In the genomic region with DNA sequence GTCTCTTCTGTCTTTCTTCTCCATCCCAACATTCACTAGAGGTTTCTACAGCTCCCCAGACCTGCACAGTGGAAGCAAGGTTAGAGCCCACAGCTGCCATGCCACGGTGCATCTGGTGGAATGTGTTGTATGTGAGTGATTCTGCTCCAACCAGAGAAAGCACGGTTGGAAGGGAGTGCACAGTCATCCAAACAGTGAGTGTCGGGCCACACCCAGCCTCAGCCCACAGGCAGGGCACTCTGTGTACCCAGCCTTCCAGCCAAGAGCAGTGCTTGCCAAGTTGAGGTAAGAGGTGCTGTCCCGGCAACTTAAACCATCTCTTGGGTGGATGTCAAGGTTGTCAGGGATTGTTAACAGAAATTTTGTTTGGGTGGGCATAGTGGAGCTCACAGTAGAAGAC, we compare ENCODE assay signal across 14 mouse cellular contexts. TPM values are rescaled to one million over a fixed set of nuclear protein-coding genes. Genes with fewer than 3 reads are reported as not detected.
DNase-seq lines count a peak whose midpoint lies in the region; ATAC-seq lines count a peak whose summit lies in the region.
"Had no signal": no experiment of that assay in that cellular context is flagged by ENCODE, and none has a peak within 500 bp of the region (broad histone marks: within the 10 kb centered on the region; RNA-seq: fewer than 3 reads in every experiment).

No protein-coding gene starts in this region.

- no peaks in the 10 kb centered on the region; the same call in 1 of the 2 replicates for H3K4me1 ChIP-seq in midbrain, embryonic 10.5 days
- H3K4me1 ChIP-seq: embryonic facial prominence, embryonic 15.5 days had no signal

- no peaks in the 10 kb centered on the region for H3K27me3 ChIP-seq in midbrain, embryonic 10.5 days (ENCODE audit: low read depth, poor library complexity, severe bottlenecking)
- H3K27me3 ChIP-seq: CH12.LX; embryonic facial prominence, embryonic 15.5 days; limb, embryonic 12.5 days had no signal

- no peaks in the 10 kb centered on the region for H3K9me3 ChIP-seq in midbrain, embryonic 10.5 days (replicated peaks)
- H3K9me3 ChIP-seq: embryonic facial prominence, embryonic 15.5 days had no signal

- no peaks in the 10 kb centered on the region for H3K36me3 ChIP-seq in midbrain, embryonic 10.5 days
- H3K36me3 ChIP-seq: embryonic facial prominence, embryonic 15.5 days; limb, embryonic 12.5 days had no signal

- H3K27ac ChIP-seq in midbrain, embryonic 10.5 days (replicated peaks), result no peak overlapping the region
- H3K27ac ChIP-seq: embryonic facial prominence, embryonic 15.5 days; limb, embryonic 12.5 days had no signal

- H3K4me3 ChIP-seq in midbrain, embryonic 10.5 days, result no peak overlapping the region
- H3K4me3 ChIP-seq: embryonic facial prominence, embryonic 15.5 days; limb, embryonic 12.5 days had no signal

- DNase-seq in lung, adult 18-20 months, result peak; percentile 62 to 74
- DNase-seq in lung, postnatal 4 days, result no peak
- DNase-seq in c-Kit-negative CD71-positive TER-119-positive erythroid progenitor cells, embryonic 14.5 days (ENCODE audit: low read depth, low spot score), result peak; percentile 46
- DNase-seq in gonadal fat pad, adult 2 months (ENCODE audit: low read depth), result peak; percentile 58
- DNase-seq in midbrain, embryonic 10.5 days (ENCODE audit: low spot score), result no peak
- DNase-seq in retina, embryonic 14.5 days (ENCODE audit: low spot score), result no peak
- no peak for DNase-seq in T-cell, adult 2 months (ENCODE audit: low spot score)
- DNase-seq: cerebellum, adult 11-12 months had no signal

- peak; percentile 22; the same call in 1 of the 2 replicates for ATAC-seq in megakaryocyte, adult 5-6 weeks (ENCODE audit: poor library complexity, severe bottlenecking)

- 86% methylated on average over 4 of the region's 4 CpGs for WGBS in midbrain, embryonic 10.5 days

RNA-seq across cellular contexts. Expression of gene Lrrc20, which starts 10.6 kb away (rescaled TPM):
- 8.3 and 8.4 TPM in 2 replicates for polyA plus RNA-seq in gonadal fat pad, adult 2 months (2012; rRNA removed)
- 6.6 and 6.7 TPM in 2 replicates for total RNA-seq in megakaryocyte, adult 5-6 weeks (2015)
- total RNA-seq in megakaryocyte, adult 5-6 weeks (2017), result 6.9 and 7.0 TPM in 2 replicates
- 10.1 and 12.1 TPM in 2 replicates for polyA plus RNA-seq in midbrain, embryonic 10.5 days (2016; fragmentation: Nextera tagmentation; extraction: Ambion mirVana)

RNA-seq across cellular contexts. Expression of gene Eif4ebp2, which starts 12.5 kb away (rescaled TPM):
- 71.1 and 80.4 TPM in 2 replicates for polyA plus RNA-seq in gonadal fat pad, adult 2 months (2012; rRNA removed)
- total RNA-seq in megakaryocyte, adult 5-6 weeks (2015), result 159 and 179 TPM in 2 replicates
- 13.0 and 17.5 TPM in 2 replicates for total RNA-seq in megakaryocyte, adult 5-6 weeks (2017)
- polyA plus RNA-seq in midbrain, embryonic 10.5 days (2016; fragmentation: Nextera tagmentation; extraction: Ambion mirVana), result 85.4 and 89.4 TPM in 2 replicates

RNA-seq across cellular contexts. Expression of gene Nodal, which starts 47.2 kb away (rescaled TPM):
- polyA plus RNA-seq in gonadal fat pad, adult 2 months (2012; rRNA removed), result 0.26 TPM in 1 of 2 replicates, not detected in the other
- total RNA-seq in megakaryocyte, adult 5-6 weeks (2015), result not detected in 2 replicates
- not detected in 2 replicates for total RNA-seq in megakaryocyte, adult 5-6 weeks (2017)
- polyA plus RNA-seq in midbrain, embryonic 10.5 days (2016; fragmentation: Nextera tagmentation; extraction: Ambion mirVana), result 0.25 and 0.26 TPM in 2 replicates
- polyA plus RNA-seq: limb, embryonic 12.5 days; midbrain, embryonic 11.5 days; small intestine, adult 2 months had no signal

Comparison
In these comparisons a context has a peak if more than half of its experiments do, and no peak if none do; other contexts are left out.
1. DNase-seq: peak in lung, adult 18-20 months (2 of 2), c-Kit-negative CD71-positive TER-119-positive erythroid progenitor cells, embryonic 14.5 days (single experiment) and gonadal fat pad, adult 2 months (single experiment); none in lung, postnatal 4 days (0 of 2), midbrain, embryonic 10.5 days (single experiment), retina, embryonic 14.5 days (single experiment) and T-cell, adult 2 months (single experiment).